Mouse (Mus musculus): Measurements from ENCODE around the gene Sdha.

Sdha gene

GRCm38 (mm10) chr13:74302050-74303037 lies 47.7 kb downstream of the Sdha start:
- DNase-seq, result no peak

- DNase-seq, result no peak
Measured at GRCm38 (mm10) chr13:74301607-74301984, 48.5 kb downstream of the Sdha start.

DNA sequence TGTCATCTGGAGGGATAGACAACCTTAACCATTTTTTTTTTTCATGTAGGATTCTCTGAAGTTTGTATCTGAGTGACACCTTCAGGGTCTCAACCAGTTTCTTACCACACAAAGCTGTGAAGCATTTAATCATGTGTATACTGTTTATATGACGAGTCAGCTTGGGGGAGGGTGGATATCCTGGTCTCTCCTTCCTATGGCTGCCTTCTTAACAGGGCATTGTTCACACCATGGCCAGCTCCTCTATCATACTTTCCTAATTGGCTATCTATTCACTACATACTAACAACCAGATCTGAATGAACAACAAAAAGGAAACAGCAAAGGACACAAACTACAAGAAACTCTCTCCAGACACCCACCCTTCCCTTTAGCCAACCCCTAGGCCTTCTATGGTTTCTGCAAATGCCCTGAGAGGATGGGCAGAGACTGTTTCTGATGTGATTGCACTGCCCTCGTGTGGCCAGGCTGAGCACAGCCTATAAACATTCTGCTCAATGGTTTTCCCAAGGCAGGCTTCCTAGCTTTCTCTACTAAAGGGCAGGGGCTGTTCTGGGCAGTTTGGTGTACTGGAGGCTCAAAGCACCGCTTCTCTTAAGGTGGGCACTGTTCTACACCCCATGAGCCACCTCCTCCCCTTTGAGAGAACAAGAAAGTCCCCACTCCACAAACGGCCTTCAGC lies 49.0 kb downstream of the Sdha start:
- DNase-seq, result peak in 1 of 2 experiments; percentile 70

DNA sequence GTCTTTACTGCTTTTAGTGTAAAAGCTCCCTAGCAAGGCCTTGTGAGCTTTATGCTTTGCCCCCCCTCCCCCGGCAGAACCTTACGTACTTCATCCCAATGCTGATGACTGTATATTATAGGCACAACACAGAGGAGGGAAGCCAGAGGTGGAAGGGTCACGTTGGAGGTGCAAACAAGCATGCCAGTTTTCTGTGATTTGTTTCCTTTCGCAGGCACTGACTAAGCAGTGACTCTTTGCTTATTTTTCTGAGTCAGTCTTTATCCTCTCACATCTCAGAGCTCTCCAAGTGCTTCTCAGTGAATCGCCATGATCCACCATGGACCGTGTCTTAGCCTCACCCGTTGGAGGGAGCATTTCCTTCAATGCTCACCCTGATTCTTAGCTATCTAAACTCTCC lies 53.7 kb downstream of the Sdha start:
- DNase-seq, result no peak

- peak; percentile 8 to 28 for DNase-seq
Measured at GRCm38 (mm10) chr13:74292167-74292566, 57.9 kb downstream of the Sdha start, which contains the start of gene Ahrr. Gene Ahrr (minus strand): TSS chr13:74292331.

DNA sequence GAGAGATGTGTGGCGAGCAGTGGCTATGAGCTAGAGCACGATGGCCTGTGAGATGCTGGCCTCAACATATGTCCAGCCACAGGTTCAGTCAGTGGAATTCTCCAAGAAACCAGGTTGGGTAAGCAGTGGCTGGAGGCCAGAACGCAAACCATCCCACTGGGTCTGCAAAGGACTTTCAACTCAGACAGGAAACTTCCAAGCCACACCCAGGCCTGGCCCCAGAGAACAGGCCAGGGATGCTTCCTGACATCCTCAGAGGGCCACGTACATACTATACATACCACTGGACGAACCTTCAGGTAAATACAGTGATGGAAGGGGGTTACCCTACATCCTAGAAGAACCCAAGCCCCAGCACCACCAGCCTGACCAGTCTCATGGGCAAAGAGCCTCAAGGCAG lies 60.4 kb downstream of the Sdha start:
- DNase-seq, result no peak

GRCm38 (mm10) chr13:74282299-74282698 lies 67.8 kb downstream of the Sdha start:
- no peak for DNase-seq

DNA sequence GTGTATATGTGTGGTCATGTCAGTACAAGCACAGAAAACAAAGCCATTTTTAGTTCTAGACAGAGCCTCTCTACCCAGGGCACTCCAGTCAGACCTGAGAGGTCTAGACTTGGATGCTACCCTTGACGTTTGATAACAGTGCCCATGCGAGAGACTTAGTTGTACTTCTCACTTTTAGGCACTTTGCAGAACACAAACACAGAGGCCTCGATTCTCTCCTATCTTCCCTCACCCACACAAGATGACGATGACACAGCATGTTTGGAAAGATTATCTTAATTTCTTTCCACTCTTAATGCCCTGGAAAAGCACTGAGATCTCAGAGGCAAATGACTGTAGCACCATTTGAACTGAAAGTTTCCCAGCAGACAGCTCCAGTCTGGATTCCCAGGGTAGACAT lies 74.4 kb downstream of the Sdha start:
- no peak for DNase-seq
